Mouse (Mus musculus): ENCODE results near the gene Lrp1.

Lrp1 gene

DNA sequence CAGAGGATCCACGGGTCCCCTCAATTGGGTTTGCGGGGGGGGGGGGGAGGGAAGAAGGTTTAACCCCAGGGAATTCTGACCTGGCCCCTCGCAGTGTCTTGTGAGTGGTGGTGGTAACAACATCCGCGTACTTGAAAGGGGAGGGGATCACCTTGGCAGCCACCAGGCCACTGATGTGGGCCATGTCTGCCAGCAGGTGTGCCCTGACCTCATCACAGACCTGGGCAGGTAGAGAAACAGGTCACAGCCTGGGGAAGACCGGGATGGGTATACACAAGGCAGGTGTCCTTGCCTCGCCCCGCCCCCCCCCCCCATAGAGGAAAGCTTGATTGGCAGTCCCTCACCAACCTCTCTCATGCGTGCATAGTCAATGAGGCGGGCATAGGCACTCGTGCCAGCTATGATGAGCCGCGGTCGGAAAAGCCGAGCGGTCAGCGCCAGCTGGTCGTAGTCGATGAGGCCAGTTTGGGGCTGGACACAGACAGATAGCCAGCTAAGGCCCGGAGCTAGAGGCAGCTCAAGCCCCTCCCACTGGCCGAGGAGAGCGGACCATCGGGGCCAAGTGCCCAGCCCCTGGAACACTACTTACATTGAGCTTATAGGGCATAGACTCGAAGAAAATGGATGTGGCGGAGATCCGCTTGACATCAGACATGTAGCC, 101.8 kb downstream of the Lrp1 start:
- DNase-seq = no peak

DNA sequence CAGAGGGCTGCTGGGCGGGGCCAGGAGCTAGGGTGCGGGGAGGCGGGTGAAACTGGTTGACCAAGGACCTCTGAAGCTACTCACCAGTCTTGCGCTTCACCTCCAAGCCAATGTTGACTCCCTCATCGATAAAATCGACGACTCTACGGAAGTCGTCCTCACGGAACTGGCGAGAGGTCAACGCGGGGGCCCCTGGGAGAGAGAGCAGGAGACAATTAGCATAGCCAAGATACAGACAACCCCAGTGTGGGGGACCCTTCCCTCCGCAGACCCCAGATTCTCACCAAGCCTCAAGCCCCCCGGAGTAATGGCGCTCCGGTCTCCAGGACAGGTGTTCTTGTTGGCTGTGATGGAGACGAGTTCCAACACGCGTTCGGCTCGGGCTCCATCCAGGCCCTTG, 103.0 kb downstream of the Lrp1 start:
- DNase-seq = no peak

DNA sequence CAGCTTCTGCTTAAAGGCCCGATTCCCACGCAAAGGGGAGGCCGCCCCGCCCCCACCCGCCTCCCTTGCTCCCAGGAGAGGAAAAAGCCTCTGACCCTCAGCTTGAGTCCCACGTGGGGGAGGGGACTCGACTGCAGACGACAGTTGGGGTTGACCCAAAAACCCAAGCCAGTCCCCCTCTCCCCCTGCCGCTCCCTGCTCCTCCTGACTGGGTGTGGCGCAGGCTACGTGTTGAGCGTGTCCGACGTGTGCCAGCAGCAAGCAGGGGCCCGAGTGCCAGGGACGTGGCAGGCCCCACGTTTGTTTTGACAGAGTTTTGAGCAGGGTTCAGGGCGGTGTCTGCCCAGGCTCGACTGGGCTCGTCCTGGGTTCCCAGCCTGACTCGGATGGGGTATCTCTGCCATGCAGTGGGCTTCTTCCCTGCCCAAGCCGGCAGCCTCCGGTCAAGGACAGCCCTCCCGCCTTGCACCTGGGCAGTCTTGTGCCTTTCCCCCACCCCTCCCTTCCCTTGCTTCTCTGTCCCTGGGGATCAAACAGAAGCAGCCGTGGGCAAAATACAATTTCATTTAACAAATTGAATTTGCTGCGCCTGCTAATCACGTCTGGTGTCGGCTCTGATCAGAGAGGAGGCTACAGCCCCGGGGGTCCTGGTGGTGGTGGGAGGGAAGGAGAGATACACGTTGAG, 104.2 kb downstream of the Lrp1 start:
- no peak for DNase-seq

DNA sequence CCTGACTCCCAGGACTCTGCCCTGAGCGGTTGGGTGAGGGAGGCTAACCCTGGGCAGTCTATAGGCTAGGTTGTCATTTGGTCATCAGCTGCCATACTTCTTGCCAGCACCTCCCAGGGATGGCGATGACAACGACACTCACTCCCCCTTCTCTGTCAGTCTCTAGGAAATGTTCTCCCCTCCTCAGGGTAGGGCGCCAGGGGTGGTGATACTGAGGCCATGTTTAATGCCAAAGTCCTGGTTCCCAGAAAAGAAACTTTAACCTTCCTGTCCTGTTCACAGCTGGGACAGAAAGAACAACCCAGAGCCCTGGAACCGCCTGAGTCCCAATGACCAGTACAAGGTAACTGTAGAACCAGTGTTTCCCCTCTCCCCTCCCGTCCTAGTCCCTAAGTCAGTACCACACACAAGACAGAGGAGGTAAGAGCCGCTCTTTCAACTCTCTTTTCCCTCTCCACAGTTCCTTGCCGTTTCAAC, 104.9 kb downstream of the Lrp1 start:
- DNase-seq = no peak

DNA sequence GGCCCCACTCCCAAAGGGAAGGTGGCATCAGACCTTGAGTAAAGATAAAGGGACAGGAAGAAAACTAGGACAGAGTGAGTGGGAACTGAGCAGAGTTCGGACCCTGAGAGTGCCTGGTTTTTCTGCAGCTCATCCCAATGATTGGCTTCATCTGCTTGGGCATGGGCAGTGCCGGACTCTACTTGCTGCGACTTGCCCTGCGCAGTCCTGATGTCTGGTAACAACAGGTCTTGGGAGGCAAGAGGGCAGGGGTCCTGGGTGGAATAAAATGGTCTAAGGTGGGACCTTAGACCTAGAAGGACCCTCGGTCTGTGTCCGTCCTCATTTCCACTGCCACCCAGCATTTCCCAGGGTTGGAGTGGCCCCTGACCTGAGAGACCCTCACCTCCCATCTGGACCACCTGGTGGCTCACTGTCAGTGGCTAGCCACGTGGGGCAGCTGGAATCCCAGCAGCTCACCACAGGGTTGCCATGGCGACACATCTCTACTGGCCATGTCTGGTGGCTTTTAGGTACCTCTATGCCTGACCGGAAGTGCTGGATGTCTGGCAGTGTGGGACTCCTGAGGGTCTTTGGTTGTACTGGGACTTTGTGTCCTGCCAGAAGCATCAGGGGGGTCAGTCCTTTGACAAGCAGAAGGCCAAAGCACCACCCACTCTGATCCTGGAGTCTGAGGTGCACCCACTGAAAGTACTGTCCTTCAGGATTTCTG, 105.5 kb downstream of the Lrp1 start:
- no peak for DNase-seq

DNA sequence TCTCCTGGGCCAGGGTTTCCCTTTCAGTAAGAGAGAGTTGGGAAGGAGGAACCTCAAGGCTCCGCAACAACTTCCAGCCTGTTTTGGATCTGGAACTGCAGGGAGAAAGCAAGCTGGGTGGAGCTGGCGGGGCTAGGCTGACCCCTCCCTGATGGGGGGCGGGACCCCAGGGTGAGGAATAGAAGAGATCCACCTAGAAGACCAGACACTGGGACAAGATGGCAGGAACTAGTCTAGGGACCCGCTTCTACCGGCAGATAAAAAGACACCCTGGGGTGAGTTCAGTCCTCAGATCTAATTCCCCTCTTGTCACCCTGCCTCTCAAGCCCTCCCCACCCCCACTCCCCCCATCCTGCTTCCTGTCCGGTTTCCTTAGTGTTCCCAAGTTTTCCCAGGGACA, 106.2 kb downstream of the Lrp1 start, which contains the start of gene Ndufa4l2:
TSS of gene Ndufa4l2 (plus strand) at position 204 of the 400 bp plus-strand sequence.
- no peak for DNase-seq

DNA sequence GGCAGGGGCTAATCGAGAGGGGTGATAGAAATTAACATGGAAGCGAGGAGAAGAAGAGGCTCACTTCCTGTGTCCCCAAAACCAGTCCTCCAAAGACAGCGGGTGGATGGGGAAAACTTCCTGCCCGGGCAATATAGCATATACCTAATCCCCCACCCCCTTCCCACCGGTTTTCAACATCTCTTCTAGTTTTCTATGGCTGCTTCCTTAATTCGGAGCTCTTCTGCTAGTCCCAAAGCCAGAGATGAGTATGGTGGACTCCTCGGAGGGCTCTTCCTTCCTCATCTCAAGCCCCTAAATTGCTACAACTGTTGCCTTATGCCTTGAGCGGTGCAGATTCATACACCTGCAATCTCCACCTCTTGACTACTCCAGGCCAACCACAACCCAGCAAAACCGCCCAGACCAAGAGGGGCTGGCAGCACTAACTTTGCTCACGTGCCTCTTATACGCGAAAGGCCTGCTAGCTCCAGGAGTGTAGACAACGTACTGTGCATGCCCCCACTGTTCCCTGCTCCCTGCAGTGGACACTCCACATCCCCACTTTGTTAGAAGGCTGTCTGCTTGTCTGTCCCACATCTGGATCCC, 106.7 kb downstream of the Lrp1 start:
- no peak for DNase-seq

DNA sequence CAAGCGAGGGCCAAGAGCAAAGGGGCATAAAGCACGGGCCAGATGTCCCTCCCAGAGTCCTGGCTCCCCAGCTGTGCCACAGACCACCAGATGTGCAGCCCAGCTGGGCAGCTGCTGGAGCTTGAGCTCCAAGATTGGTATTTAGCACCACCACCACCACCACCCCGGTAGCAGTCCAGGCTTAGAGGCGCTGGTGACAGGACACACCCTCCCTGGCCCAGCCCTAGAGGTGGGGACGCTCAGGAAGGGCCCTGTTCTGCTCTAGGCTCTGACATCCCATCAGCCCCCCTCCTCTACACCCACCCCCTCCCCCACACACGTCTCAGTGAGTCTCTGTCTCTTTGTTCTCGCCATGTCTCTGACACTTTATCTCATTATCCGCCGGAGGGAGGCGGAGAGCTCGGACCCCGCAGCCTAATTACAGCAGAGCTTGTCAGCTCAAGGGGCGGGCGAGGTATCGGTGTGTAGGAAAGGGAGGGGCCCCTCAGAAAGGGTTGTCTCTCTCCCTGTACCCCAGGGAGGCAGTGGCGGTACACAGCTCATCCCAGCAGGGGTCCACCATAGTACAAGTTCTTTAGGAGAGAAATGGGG, 107.4 kb downstream of the Lrp1 start:
- no peak for DNase-seq

DNA sequence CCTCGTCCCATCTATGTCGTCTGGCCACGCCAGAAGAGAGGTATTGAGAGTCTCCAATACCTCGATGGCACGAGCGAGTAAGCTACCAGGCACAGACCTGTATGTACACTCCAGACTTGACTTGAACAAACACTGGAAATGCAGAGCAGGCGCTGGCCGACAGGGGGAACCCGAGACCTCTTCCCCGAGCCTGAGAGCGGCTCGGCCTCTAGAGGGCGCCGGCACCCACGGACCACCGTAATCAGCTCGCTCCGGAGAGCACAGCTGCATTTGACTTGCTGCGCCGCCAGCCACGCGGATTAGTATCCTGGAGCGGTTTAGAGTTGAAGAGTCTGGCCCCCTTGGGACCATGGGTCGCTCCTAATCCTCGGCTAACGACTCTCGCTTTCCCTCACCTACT, 108.1 kb downstream of the Lrp1 start:
- DNase-seq = peak; percentile 91

DNA sequence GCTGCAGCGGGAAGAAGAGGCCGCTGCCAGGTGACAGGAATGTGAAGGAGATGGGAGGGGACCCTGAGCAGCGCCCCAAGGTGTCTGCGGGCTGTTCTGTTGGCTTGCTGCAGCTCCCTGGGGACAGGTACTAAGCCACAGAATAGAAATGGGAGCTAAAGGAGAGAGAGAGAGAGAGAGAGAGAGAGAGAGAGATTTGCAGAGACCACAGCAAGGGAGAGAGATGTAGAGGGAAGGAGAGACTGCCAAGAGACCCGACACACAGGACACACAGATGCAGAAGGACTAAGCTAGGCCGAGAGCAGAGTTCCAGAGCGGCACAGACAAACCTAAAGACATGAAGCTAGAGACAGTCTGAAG, 108.7 kb downstream of the Lrp1 start:
- DNase-seq = no peak

DNA sequence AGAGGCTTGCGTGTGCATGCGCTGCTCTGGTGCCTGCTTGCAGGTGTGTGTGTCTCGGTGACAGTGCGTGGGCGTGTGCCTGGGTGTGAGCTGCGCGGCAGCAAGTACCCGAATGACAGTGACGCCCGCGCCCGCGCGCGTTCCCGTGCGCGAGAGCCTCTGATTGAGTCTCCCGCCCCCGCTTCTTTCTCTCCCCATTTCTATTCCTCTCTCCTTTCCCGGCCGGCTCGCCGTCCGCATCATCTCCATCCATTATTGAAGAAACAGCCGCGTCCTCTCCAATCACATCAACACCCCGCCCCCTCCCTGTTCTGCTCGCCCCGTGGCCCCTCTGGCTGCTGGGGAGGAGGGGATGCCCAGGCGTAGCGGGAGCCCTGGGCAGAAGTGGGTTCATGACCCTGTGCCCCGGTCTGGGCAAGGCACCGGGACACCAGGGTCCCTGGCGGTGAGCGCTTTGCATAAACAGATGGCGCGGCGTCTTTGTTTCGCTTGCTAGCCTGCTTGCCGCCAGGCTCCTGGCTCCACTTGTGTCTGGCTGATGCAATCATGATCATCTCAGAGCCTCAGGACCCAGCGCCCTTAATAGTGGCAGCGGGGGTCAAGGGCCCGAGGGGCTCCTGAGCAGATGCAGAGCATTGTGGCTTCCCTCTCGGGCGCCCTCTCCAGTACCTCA, 109.2 kb downstream of the Lrp1 start:
- peak; percentile 87 for DNase-seq

DNA sequence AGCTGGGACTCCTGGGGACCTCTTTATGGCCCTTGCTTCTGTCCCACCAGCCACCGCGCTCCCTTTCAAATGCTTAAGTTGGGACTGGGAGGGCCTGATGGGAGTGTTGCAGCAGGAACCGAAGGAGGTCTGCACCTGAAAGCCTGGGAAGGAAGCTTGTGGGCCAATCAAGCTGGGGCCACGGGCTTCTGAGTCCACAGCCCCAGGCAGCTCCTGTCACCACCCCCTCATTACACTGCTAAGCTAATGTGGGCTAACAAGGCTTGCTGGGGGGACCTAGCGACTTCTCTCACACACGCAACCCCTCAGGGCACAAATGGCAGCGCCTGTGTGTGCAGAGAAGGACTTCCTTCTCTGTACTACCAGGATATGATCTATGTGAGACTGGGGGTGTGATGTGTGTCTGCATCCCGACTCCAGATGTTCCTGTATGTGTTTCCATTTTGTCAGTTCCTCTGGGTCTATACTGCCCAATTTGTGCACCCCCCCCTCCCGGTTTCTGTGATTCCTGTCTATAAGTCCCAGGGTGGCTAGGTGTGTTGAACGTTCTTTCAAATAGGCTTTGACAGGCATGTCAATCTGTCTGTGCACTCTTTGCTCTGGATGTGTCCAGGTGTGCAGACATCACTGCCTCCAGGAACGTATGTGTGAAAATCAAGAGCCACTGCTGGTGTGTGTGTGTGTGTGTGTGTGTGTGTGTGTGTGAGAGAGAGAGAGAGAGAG, 109.9 kb downstream of the Lrp1 start:
- no peak for DNase-seq

DNA sequence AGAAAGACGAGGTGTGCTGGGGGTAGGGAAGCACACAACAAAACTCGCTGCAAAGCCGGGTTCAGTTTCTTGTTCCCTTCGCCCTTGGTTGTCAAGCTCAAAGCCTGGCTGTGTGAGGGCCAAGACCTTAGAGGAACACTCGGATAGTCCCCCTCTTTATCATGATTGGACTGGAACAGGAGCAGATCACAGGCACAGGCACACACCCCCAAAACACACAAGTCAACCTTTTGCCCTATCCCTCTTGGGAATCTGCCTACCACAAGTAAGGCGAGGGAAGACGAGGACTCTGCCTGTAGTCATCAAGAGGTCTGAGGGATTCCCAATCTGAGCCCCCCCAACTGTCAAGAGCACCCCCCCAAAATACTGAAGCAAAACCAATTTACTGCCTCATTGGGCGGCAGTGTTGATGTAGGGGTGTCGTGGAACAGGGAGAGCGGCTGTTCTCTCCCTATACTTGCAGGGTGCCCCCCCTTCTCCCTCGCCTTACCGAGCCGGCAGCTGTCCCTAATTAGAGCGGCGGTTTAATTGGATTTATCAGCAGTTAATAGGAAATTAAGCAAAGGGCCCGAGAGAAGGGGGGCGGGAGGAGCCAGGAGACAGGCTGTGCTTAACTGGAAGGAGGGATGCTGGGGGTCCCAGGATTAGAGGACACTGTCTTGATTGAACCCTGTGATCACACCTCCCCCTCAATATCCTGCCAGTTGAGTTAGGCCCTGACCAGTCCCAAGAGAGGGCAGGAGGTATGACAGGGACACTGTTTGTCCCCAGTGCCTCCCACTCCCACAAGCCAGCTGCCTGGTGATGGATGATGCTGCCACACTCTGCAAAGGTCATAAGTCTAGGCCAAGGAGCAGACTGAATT, 110.9 kb downstream of the Lrp1 start:
- peak; percentile 51 for DNase-seq

DNA sequence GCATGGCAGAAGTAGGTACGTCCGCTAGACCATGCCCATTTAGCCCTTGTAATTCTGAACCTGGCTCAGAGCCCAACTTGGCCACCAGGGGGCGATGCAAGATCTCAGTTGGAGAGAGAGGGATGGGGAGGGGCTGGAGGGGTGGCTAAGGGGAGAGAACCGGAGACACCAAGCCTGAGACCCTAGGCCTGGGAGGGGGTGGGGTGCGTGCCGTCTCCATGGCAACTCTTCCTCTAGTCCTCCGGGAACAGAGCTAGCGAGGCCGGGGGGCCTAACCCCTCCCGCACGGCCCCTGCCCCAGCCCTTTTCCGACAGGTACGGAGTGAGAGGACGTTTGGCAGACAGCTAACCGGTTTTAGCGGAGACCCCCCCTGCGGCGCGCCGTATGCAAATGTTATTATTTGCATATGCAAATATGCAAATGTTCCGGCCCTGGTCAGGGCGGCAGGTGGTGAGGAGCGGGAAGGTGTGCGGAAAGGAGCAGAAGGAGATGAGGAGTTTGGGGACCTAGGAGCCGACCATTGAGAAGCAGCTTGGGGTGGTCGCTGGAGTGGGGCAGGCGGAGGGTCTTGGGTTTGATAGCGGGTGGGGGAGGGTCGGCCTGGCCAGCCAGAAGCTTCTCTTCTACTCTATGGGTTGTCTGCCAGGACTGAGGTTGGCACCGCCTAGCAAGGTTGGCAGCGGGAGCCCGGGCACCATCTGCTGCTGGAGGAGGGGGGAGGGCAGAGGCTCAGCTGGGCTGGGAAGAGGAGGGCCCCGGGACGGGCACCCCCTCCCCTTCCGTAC, 111.7 kb downstream of the Lrp1 start:
- DNase-seq = peak; percentile 72

DNA sequence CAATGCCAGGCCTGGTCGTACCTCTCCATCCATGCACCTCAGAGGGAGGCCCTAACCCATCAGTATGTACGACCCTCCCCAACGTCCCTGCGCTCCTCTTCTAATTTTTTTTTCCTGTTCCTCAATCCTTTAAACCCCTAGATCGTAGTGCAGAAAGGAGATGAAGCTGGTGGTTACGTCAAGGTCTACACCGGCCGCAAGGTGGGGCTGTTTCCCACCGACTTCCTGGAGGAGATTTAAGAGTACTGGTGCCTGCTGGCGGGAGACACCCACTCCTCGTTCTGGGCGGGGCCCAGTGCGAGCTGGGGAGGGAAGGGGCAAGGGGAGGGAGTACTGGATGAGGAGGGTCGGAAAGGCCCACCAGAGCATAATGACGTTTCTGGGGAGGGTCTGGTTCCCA, 112.7 kb downstream of the Lrp1 start:
- peak; percentile 61 for DNase-seq

DNA sequence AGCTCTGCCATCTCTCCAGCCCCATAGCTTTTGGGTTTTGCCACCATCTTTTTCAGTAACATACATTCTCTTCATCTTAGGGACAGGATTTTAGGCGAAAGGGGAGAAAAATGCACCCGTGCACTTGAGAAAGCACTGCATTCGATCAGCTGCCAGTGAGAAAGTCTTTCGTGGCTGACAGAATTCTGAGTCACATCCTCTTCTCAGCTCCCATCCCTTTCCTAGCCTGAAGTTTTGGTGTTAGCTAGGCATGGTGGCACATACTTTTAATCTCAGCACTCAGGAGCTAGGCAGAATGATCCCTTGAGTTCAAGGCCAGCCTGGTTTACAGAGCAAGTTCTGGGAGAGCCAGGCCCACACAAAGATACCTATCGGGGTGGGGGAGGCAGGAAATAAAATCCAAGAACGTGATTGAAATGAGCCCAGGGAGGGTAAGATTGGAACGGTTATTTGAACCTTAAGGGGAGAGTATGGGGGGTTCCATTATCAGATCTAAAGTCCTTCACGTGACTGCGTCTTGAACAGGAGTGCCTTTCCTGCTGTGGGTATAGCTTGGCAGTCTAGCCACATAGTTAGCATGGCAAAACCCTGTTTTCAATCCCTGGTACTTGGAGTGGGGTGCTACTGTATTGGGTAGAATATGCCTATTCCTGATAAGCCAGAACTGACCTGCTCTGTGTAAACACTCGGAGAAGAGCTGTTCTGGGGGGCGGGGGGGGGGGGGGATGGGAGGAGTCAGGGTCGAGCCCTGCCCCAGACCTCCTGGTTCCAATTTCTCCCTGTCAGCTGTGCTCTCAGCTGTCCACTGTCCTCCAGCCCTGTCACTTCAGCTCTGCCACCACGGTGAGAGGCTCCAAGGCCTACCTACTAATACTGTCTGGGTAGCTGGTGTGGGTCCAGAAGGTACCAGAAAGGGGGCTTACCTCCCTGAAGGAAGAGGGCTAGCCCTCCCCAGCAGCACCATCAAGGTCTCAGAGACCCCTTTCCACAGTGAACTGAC, 119.8 kb downstream of the Lrp1 start, which contains the start of gene Stac3:
TSS of gene Stac3 (plus strand) at position 793 of the 1,000 bp plus-strand sequence.
- DNase-seq = no peak

DNA sequence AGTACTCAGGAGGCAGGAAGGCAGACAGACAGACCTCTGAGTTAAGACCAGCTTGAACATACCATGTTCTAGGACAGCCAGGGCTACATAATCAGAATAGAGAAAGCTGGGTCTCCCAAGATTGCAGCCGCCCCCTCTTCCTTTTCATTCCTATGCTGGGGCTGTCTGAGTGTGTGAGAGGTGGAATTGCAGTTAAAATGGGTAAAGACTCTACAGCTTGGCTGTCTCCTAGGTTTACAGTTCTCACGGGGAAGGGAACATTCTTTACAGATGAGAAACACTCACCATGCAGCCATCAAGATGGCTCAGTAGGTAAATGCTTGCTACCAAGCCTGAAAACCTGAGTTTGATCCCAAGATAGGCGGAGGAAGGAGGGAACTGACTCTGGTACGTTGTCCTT, 120.9 kb downstream of the Lrp1 start:
- DNase-seq = no peak

DNA sequence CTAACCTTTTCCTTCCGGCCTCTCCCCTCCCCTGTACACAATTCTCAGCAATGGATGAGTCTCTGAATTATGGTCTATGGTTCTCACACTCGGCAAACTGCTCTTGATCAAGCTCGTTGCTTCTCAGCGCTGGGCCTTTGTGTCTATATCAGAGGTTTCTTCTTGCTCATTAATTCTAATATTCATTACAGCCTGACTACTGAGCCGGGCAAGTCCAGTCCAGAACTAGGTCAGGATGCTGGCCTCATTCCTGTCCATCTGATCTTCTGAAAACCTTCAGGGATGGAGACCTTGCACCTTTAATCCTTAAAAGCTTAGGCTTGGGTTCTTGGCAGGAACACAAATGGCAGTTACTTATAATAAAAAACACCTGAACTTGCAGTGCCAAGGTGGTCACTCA, 121.4 kb downstream of the Lrp1 start:
- DNase-seq = no peak

DNA sequence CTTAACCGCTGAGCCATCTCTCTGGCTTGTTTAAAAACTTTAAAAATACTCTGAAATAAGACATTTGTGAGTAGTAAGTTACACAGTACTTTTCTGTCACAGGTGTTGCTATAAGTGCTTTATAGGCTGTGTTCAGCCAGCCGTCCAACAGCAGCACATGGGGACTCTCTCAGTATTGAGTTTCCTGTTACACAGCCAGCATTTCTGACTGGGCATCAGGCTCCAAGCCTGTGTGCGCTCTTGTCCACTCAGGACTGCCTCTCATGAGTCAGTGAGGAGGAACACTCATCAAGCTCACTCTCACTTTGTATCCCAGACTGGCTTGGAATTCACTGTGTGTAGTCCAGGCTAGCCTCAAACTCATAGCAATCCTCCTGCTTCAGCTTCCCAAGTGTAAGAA, 124.8 kb downstream of the Lrp1 start:
- no peak for DNase-seq

Measured in right cerebral cortex, postnatal 25 days (tissue).